Mouse (Mus musculus): ENCODE data around the gene Cer1. TPM values are rescaled to one million over a fixed set of nuclear protein-coding genes. Genes with fewer than 3 reads are reported as not detected.

The Cer1 gene
- total and polyA plus RNA-seq, 3 experiments = not detected

- Histone ChIP-seq H3K4me1 (ENCODE audit: control insufficient read depth in 1 of 2, insufficient read depth in 2 of 2, low read length in 2 of 2) (no peaks in the 10 kb centered on the region), H3K36me3 (ENCODE audit: control insufficient read depth in 1 of 2, insufficient read depth in 2 of 2, low read length in 2 of 2) (no peaks in the 10 kb centered on the region), H3K9me3 (replicated peaks; ENCODE audit: insufficient read depth, low read length) (no peaks in the 10 kb centered on the region), H3K27ac (ENCODE audit: control insufficient read depth, low read depth, low read length) (no peak overlapping the region), H3K4me3 (ENCODE audit: control insufficient read depth in 1 of 2, insufficient read depth in 1 of 2, low read depth in 2 of 2, low read length in 2 of 2) (no peak overlapping the region), H3K27me3 (ENCODE audit: control insufficient read depth in 1 of 2, insufficient read depth in 2 of 2, low read length in 2 of 2) (no peaks in the 10 kb centered on the region), H3K79me2 (ENCODE audit: control insufficient read depth, insufficient read depth, low read length, poor library complexity) (no peaks in the 10 kb centered on the region), H3K9ac (ENCODE audit: control insufficient read depth, low read depth, low read length, poor library complexity, severe bottlenecking) (no peak overlapping the region)
- DNase-seq (ENCODE audit: low read depth, low spot score) = no peak
- TF ChIP-seq TBP (IDR thresholded peaks at IDR 0.05; ENCODE audit: low read depth, low read length) (no peak), SMC3 (IDR thresholded peaks at IDR 0.05; ENCODE audit: low read depth, low read length) (no peak)
These were observed 5.6 kb upstream of the Cer1 start for GRCm38 (mm10) chr4:82890585-82890984.

GRCm38 (mm10) chr4:82886148-82886547 is 1.2 kb upstream of the Cer1 start:
- DNase-seq (ENCODE audit: low read depth, low spot score) = no peak
- TF ChIP-seq ETS1 (IDR thresholded peaks at IDR 0.05; ENCODE audit: low read depth, low read length) = no peak
- no peak for TF ChIP-seq RCOR1 (IDR thresholded peaks at IDR 0.05; ENCODE audit: low read depth, low read length)
- TF ChIP-seq MYC (IDR thresholded peaks at IDR 0.05; ENCODE audit: low read depth, low read length) = no peak
- no peak for TF ChIP-seq NELFE (IDR thresholded peaks at IDR 0.05; ENCODE audit: low read depth, low read length)
- TF ChIP-seq TAL1 (IDR thresholded peaks at IDR 0.05; ENCODE audit: low read length) = no peak
- TF ChIP-seq MYB (IDR thresholded peaks at IDR 0.05; ENCODE audit: low read depth, low read length) = no peak
- no peak for TF ChIP-seq JUND (IDR thresholded peaks at IDR 0.05; ENCODE audit: low read depth, low read length)
- no peak for TF ChIP-seq RAD21 (IDR thresholded peaks at IDR 0.05; ENCODE audit: low read depth, low read length)
- no peak for TF ChIP-seq NRF1 (IDR thresholded peaks at IDR 0.05; ENCODE audit: insufficient read depth, low read depth, low read length, poor library complexity, severe bottlenecking)
- Histone ChIP-seq H3K9me3 (replicated peaks; ENCODE audit: insufficient read depth, low read length) (no peaks in the 10 kb centered on the region), H3K9ac (ENCODE audit: control insufficient read depth, low read depth, low read length, poor library complexity, severe bottlenecking) (no peak overlapping the region), H3K27ac (ENCODE audit: control insufficient read depth, low read depth, low read length) (no peak overlapping the region), H3K79me2 (ENCODE audit: control insufficient read depth, insufficient read depth, low read length, poor library complexity) (no peaks in the 10 kb centered on the region), H3K36me3 (ENCODE audit: control insufficient read depth in 1 of 2, insufficient read depth in 2 of 2, low read length in 2 of 2) (no peaks in the 10 kb centered on the region), H3K4me3 (ENCODE audit: control insufficient read depth in 1 of 2, insufficient read depth in 1 of 2, low read depth in 2 of 2, low read length in 2 of 2) (no peak overlapping the region), H3K27me3 (ENCODE audit: control insufficient read depth in 1 of 2, insufficient read depth in 2 of 2, low read length in 2 of 2) (no peaks in the 10 kb centered on the region), H3K4me1 (ENCODE audit: control insufficient read depth in 1 of 2, insufficient read depth in 2 of 2, low read length in 2 of 2) (no peaks in the 10 kb centered on the region)

- Histone ChIP-seq H3K4me1 (ENCODE audit: control insufficient read depth in 1 of 2, insufficient read depth in 2 of 2, low read length in 2 of 2) (no peaks in the 10 kb centered on the region), H3K36me3 (ENCODE audit: control insufficient read depth in 1 of 2, insufficient read depth in 2 of 2, low read length in 2 of 2) (no peaks in the 10 kb centered on the region), H3K27me3 (ENCODE audit: control insufficient read depth in 1 of 2, insufficient read depth in 2 of 2, low read length in 2 of 2) (no peaks in the 10 kb centered on the region), H3K79me2 (ENCODE audit: control insufficient read depth, insufficient read depth, low read length, poor library complexity) (no peaks in the 10 kb centered on the region), H3K9ac (ENCODE audit: control insufficient read depth, low read depth, low read length, poor library complexity, severe bottlenecking) (no peak overlapping the region), H3K27ac (ENCODE audit: control insufficient read depth, low read depth, low read length) (no peak overlapping the region), H3K4me3 (ENCODE audit: control insufficient read depth in 1 of 2, insufficient read depth in 1 of 2, low read depth in 2 of 2, low read length in 2 of 2) (no peak overlapping the region), H3K9me3 (replicated peaks; ENCODE audit: insufficient read depth, low read length) (no peaks in the 10 kb centered on the region)
- DNase-seq (ENCODE audit: low read depth, low spot score) = no peak
- TF ChIP-seq ZKSCAN1 (IDR thresholded peaks at IDR 0.05; ENCODE audit: low read depth, low read length) = no peak
- TF ChIP-seq ZC3H11A (IDR thresholded peaks at IDR 0.05; ENCODE audit: low read depth, low read length) = no peak
These were observed 576 bp upstream of the Cer1 start for GRCm38 (mm10) chr4:82885535-82885913.
